Mouse (Mus musculus) spleen, postnatal 10 days (tissue): Measurements from ENCODE around the gene Csk.

Experiments
- DNase-seq, 2 experiments: peaks; one replicate each; pipeline ENCODE4 v3.0.0; 2021 to 2022; ENCODE audit warnings: low spot score in 2 of 2

Gene Csk

DNA sequence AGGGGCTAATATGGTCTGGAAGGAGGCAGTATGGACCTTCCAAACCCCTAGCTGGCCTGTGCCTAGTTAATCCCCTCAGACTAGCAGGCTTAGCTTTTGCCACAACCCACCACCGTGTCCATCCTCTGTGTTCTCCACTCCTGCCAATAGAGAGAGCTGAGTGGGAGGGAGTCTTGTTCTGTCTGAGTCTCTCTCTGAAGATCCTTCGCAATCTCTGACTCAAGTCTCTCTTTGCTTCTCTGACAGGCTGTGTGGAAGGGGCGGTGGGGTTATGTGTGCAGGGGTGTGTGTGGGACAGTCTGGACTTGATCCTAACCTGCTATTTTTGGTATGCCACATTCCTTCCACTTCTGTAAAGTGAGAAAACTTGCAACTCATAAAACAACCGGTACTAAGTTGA lies 48.6 kb downstream of the Csk start:
- no peak for DNase-seq

GRCm38 (mm10) chr9:57602098-57602497 lies 51.3 kb downstream of the Csk start:
- DNase-seq, result no peak

DNA sequence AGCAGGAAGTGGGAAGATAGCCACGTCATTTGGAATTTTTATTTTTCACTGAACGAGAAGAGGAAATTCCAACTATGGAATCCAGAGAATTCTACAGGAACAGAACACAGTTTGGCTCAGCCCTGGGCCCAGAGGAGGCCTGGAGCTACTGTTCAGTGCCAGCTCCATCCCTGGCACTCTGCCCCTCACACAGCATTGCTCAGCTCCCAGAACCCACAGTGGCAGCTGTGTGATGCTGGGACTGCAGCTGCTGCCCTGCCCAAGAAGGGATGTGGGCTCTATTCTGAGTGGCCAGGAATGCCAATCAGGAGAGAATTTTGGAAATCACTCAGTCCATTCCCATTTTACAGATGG lies 52.1 kb downstream of the Csk start:
- DNase-seq, result no peak

DNA sequence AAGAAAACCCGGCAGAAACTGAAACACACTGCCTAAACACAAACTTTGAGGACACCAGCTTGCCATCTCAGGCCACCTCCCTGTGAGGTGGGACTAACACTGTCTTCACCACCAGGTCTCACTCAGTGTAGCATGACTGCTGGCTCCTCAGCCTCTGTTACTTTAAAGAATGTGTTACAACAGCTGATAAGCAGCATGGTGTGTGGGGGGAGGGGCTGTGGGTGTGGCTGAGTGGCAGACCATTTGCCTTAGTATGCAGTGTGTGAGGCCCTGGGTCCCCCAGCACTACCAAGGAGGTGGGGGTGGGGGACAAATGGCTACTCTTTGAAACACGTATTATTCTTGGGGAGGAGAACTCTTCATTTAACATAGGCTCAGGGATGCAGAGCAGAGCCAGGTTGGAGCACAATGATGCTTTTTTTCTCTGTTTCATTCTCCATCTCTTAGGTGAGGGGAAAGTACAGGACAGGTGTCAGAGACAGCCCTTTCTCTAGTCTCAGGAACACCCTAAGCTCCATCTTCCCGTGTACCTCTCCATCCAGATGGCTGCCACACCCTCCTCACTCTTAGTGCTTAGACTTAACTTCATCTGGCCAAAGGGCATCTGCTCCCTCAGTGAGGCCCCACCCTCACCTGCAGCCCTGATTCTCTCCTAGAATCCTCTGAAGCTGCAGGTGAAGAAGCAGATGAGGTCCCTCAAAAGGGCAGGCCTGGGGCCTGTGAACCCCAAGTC lies 52.6 kb downstream of the Csk start:
- no peak for DNase-seq

- DNase-seq, result no peak
Observed at GRCm38 (mm10) chr9:57598851-57599563, 54.4 kb downstream of the Csk start.

GRCm38 (mm10) chr9:57597929-57598382 lies 55.5 kb downstream of the Csk start:
- DNase-seq, result no peak

GRCm38 (mm10) chr9:57597265-57597664 lies 56.2 kb downstream of the Csk start:
- no peak for DNase-seq

DNA sequence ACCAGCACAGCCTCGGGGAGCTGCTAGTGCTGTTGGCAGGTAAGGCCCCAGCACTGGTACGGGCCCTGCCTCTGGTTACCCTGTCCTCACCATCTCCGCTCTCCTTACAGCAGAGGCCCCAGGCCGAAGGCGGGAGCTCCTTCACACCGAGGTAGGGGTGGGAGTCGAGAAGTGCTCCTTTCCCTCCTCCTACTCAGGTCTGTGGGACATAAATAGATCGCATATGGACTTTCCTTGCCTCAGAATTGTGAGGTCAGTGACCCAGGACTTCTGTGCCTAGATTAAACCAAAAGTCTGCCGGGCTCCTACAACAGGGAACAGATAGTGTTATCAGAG lies 59.3 kb downstream of the Csk start:
- no peak for DNase-seq

DNA sequence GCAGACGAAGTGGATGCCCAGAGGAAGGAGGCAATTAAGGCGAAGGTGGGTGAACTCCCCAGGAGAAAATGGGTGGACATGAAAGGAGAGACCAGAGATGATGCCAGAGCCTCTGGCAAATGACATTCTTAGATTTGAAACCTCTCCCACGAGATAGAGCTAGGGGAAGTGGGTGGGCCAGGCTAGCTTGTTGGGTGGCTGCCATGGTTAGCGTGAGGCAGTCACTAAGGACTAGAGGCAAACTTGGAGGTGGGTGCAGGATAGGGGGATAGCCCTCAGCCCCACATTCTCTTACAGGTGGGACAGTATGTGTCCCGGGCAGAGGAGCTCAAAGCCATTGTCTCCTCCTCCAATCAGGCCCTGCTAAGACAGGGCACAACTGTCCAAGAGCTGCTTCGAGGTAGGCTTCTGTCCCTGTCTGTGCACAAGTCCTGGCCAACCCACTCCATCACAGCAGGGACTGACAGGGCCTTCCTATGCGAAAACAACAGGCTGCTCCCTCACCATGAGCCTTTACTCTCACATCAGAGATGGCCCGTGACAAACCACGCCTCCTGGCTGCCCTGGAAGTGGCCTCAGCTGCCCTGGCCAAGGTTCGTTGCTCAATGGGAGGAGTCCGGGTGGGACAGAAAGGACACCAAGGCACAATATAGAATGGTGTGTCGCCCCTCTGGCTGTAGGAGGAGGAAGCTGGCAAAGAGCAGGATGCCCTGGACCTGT lies 59.8 kb downstream of the Csk start:
- DNase-seq, result no peak

GRCm38 (mm10) chr9:57590726-57591125 lies 62.7 kb downstream of the Csk start:
- DNase-seq, result no peak

DNA sequence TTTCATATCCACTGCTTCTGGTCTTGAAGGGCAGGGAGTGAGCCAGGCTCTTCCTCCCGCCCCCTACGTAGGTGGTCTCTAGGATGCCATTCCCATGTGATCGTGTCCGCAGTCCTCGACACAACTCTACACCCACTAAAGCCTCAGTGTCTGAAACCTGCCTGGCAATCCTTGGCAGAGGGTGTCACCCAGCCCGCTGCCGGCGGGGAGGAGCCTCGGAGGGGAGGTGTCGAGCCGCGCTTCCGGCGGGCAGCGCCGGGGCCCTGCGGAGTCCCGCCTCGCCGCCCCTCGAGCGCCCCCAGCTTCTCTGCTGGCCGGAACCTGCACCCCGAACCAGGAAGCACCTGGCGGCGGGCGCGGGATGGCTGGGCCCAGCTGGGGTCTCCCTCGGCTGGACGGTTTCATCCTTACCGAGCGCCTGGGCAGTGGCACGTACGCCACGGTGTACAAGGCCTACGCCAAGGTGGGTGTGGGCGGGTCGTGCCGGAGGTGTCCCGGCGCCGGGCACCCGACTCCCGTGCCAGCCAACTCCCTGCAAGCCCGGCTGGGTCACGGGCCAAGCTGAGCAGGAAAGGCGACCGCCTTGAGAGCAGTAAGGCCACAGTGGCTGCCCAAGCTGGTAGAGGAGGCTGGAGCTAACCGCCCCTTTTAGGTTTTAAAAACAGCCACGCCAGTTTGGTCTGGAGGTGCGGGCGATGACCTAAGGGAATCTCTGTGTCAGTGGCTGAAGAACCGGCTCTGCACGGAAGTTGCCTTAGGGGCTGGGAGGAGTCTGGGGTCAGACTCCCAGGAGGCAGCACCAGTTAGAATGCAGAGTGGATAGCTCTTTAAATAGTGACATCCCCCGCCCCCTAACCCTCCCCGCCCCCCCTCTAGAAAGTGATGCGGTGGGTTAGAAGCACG lies 64.0 kb downstream of the Csk start, which contains the start of gene Ulk3:
Gene Ulk3 (plus strand): TSS at position 229 of the 903 bp plus-strand sequence.
- DNase-seq, result peak; percentile 71 to 87

DNA sequence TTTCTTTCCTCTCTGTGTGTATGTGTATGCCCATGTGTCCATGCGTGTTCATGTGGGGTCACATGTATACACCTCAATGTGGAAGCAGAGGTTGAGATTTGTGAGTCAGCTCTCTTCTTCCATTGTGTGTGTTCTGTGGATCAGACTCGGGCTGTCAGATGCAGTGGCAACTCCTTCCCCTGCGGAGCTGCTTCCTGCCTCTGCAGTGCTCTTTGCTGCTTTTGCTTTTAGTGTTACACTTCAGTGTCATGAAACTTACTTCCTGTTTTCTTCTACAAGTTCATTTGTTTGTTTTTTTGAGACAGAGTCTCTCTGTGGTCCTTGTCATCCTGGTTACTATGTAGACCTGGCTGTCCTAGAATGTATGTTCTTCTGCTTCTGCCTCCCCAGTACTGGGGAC lies 68.4 kb downstream of the Csk start:
- no peak for DNase-seq

DNA sequence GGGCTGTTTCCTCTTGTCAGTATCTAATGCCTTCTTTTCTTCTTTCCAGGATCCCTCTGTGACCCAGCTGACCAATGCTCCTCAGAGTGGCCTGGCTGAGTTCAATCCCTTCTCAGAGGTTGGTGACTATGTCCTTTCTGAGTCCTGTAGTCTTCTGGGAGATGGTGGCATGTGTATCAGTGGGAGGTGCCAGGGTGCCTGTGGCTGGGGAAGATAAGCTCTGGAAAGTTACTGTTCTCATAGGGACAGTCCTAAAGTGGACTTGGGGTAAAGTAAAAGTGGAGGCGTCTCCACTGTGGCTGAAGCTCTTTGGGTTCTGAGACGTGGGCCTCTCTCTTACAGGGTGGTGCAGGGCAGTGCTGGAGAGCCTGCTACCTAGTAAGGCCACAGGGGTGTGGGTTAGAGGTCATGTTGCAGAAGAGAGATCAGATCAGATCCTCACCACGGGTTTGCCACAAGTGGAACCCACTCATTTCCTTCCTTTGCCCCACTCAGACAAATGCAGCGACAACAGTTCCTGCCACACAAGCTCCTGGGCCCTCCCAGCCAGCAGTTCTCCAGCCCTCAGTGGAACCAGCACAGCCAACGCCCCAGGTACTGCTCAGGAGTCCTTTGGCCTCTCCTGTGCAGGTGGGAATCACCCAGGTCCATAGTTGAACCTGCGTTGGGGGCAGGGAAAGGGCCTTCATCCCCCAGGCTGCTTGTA lies 76.1 kb downstream of the Csk start:
- DNase-seq, result no peak
